Mouse (Mus musculus) lung, adult 2 months (tissue): Measurements from ENCODE around the gene Ly6g6e.

Source experiments
- CTCF ChIP-seq: fragments of 200-500 bp; IDR thresholded peaks from 2 replicates; pipeline ENCODE4 v1.5.1; 2011; ENCODE audit warnings: mild to moderate bottlenecking, low read length, control low read depth; ENCODE audit not compliant: insufficient read depth
- POLR2A ChIP-seq: fragments of 200-500 bp; IDR thresholded peaks from 2 replicates; pipeline ENCODE4 v1.6.1; 2011; ENCODE audit warnings: low read depth, mild to moderate bottlenecking, control low read depth, low read length, borderline replicate concordance; ENCODE audit errors: extremely low read depth

DNA sequence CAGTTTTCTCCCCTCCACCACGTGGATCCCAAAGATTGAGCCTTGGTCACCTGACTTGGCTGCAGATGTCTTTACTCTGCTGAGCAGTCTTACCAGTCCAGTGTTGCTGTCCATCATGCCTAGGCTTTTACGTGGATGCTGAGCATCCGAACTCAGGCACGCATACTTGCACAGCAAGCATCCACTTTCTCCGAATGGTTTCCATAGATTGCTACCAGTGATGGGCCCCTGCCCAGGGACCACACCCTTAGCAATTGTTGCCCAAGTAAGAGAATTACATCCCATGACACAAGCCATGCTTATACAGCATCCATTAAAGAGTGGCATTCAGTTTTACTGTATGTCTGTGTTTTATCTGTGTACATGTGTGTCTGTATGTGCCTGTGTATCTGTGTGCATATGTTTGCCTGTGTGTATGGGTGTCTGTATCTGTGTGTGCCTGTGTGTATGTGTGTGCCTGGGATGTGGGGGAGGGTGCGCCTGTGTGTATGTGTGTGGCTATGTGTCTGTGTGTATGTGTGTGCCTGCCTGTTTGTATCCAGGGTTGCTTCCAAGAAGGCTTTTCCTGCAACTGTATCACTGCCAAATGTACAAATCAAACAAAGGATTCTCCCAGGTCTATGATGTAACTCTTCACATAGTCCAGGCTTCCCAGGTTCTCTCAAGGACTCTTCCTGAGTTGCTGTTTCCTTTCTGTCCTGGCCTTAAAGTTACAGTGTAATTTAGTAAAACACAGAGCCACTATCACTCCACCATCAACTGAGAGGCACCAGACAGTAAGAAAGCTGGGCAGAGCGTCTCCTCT is 20.8 kb upstream of the Ly6g6e start:
- TF ChIP-seq CTCF (no peak), POLR2A (no peak)
